Mouse (Mus musculus): ENCODE measurements around the gene Chrna1.

Gene Chrna1

DNA sequence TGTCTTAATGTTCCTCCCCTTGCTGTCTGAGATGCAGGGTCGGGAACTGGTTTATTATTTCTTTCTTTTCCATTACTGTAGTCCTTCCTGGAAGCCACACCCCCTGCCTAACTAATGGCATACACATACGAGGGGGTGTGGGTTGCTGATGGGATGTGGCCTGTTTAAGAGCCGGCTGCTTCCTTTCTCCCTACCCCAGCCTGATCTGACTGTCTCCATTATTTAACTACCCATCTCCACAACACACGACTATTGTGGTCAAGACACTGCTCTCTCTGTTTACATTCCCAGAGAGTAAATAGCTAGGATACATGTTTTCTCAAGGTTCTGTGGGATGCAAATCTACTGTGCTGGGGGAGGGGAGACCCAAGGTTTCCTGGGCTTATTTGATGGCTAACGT lies 58.4 kb downstream of the Chrna1 start:
- DNase-seq (ENCODE audit: low spot score in 2 of 2): no peak

- no peak for DNase-seq (ENCODE audit: low spot score in 2 of 2)
These were observed 61.2 kb downstream of the Chrna1 start for GRCm38 (mm10) chr2:73518966-73519365.

DNA sequence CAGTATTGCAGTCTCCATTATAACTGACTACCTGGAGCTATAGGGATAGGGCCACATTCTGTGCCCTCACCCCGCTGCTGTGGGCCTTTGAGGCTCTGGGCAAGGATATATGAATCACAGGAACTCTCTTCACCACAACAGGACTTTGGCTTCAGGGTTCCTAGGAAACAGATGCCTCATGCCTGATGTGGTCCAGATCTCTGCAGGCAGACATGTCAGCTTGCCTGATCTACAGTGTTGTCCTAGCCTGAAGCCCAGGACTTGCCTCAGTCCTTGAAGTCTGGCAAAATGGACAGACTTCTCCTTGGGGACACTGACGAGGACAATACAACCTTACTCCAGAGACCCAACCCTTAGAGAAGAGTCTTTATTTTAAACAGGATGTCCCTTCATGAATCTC lies 61.8 kb downstream of the Chrna1 start:
- DNase-seq (ENCODE audit: low spot score in 2 of 2): no peak

DNA sequence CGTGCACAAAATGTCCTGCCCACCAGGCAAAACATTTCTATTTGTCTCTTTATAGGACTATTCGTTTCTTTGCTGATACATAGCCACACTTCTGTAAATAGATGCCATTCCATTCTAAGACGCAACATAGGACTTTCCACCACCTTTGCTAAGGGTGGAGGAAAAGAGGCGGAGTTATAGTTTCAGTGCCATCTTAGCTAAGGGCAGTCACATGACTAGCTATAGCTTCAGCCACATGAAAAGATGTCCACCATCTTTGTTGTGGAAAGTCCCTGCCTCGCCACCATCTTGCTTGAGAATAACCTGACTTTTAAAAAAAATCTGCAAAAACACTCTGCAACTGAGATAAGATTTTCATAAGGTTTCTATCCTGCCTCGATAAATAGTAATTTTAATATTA lies 66.0 kb downstream of the Chrna1 start:
- DNase-seq (ENCODE audit: low spot score in 2 of 2): no peak

Data from cerebellum, postnatal 4 days (tissue).